Mouse (Mus musculus) heart, adult 10 weeks (tissue): ENCODE results near the gene Cyp26b1. TPM values are rescaled to one million over a fixed set of nuclear protein-coding genes. Genes with fewer than 3 reads are reported as not detected.

Source experiments
- polyA plus RNA-seq: library from polyadenylated mRNA; stranded (reverse); fragments of 350-450 nt; fragmentation: Illumina TruSeq; extraction: RNeasy Lipid Tissue Mini Kit (QIAGEN cat#74804); gene quantifications from one replicate; pipeline ENCODE4 v1.2.3, GENCODE M21; 2014; ENCODE audit warnings: low read depth, low replicate concordance

Gene Cyp26b1
- 1.9 TPM for polyA plus RNA-seq

GRCm38 (mm10) chr6:84593693-84594092, at the start of gene Cyp26b1:
Gene Cyp26b1 (minus strand): TSS chr6:84593908.

